Mouse (Mus musculus): Measurements from ENCODE around the gene Fpr-rs3.

The Fpr-rs3 gene

DNA sequence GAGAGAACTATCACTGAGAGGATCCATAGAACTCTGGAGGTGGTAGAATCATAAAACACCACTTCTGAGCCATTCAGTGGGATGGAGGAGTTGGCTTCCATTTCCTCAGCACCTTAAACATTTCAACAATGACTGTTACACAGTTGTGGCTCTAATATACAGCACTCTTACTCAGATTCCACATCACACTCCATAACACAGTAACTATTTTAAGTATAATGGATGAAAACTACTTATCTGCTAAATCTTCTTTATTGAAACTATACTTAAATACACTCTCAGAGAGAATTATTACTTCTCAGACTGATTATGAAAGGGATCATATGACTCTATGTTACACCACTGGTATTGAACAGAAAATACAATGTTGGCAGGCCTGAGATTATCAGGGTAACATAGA lies at the start of gene Fpr-rs3:
TSS of gene Fpr-rs3 (minus strand) at position 101 of the 400 bp plus-strand sequence.
- DNase-seq (ENCODE audit: low read depth, low spot score) = no peak

DNA sequence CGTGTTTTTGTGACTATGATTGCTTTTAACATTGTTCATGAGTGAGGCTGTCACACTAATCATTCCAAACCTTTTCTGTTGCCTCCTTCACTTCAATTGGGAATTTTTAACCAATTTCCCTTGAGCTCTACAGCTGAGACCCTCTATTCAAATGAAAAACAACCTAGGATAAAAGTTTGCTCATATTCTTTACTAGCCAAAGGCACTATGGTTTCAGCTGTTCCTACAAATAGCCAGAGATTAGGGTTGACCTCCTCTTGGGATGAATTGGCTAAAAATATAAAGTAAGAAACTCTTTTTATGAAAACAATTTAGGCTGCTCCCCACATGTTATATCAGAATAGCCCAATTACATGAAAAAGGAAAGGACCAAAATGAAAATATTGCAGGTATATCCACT lies 28.4 kb downstream of the Fpr-rs3 start, which contains the start of gene Vmn2r110:
TSS of gene Vmn2r110 (minus strand) at position 101 of the 400 bp plus-strand sequence.
- DNase-seq (ENCODE audit: low read depth, low spot score) = no peak
